Mouse (Mus musculus) E14TG2a.4 (cell line): ENCODE results near the gene Nol4l.

Source experiments
- H3K27me3 ChIP-seq: 2 replicates; pipeline ENCODE4 v1.6.1; 2014; ENCODE audit warnings: low read length, control low read depth; ENCODE audit not compliant: insufficient read depth
- H3K36me3 ChIP-seq: 2 replicates; pipeline ENCODE4 v1.6.1; 2014; ENCODE audit warnings: low read length, control low read depth; ENCODE audit not compliant: insufficient read depth
- H3K4me1 ChIP-seq: replicated peaks from 2 replicates; pipeline ENCODE4 v1.6.1; 2014; ENCODE audit warnings: low read depth, low read length, control low read depth
- H3K4me3 ChIP-seq: replicated peaks from 2 replicates; pipeline ENCODE4 v1.5.1; 2014; ENCODE audit warnings: mild to moderate bottlenecking, low read length
- H3K9me3 ChIP-seq: 2 replicates; pipeline ENCODE4 v1.6.1; 2014; ENCODE audit warnings: low read length, control low read depth
- CTCF ChIP-seq: conservative IDR thresholded peaks from 2 replicates; pipeline ENCODE4 v1.5.1; 2014; ENCODE audit warnings: low read length
- NANOG ChIP-seq: IDR thresholded peaks from 2 replicates; pipeline ENCODE4 v1.6.1; 2014; ENCODE audit warnings: borderline replicate concordance, low read length, mixed read lengths
- POU5F1 ChIP-seq: IDR thresholded peaks from 2 replicates; pipeline ENCODE4 v1.6.1; 2014; ENCODE audit warnings: low read length, borderline replicate concordance

Gene Nol4l

DNA sequence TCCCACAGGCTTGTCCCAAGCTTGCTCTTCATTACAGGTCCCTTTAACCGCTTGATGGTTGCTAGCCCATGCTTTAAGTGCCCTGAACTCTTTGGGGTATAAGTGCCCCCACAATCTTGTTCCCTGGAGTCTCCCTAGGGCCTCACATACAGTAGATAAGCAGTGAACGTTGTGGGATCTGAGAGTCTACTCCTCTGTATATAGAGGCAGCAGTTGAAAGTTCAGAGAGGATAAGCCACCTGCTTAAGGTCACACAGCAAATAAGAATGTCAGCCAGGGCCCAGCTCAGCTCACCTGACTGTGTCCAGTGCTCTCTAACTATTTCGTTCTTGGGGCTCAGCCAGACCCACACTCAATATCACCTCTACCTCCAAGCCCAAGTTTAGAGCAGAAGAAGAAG is 17.9 kb upstream of the Nol4l start:
- peaks cover 44% of the 10 kb centered on the region for H3K4me1 ChIP-seq
- H3K27me3 ChIP-seq = peaks cover 39% of the 10 kb centered on the region
- no peaks in the 10 kb centered on the region for H3K9me3 ChIP-seq
- no peaks in the 10 kb centered on the region for H3K36me3 ChIP-seq
- H3K4me3 ChIP-seq = no peak overlapping the region
- TF ChIP-seq NANOG (no peak), POU5F1 (no peak), CTCF (no peak)

- no peak for TF ChIP-seq CTCF
- TF ChIP-seq POU5F1 = no peak
- no peak for TF ChIP-seq NANOG
- Histone ChIP-seq H3K4me3 (no peak overlapping the region), H3K36me3 (no peaks in the 10 kb centered on the region), H3K4me1 (peaks cover 44% of the 10 kb centered on the region), H3K9me3 (no peaks in the 10 kb centered on the region), H3K27me3 (peaks cover 43% of the 10 kb centered on the region)
Observed at GRCm38 (mm10) chr2:153546972-153547371, 17.2 kb upstream of the Nol4l start.

DNA sequence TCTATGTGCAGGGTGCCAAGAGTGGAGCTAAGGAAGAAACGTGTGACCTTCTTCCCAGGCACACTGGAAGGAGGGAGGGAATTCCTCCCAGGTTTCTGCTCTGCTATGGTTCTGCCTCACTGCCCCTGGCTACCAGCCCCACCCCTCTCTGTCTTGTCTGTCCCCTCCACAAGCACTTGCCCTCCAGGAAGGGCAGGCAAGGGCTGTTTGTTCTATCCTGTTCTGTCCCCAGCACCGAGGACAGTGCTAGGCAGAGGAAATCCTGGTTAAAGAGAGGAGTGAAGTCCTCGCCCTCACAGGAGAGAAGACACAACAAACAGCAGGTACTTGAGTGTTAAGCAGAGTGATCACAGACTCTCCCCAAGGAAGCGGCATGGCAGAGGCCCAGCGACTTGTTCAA is 16.7 kb upstream of the Nol4l start:
- H3K4me3 ChIP-seq = no peak overlapping the region
- TF ChIP-seq CTCF (no peak), POU5F1 (no peak), NANOG (no peak)
- H3K4me1 ChIP-seq = peaks cover 48% of the 10 kb centered on the region
- no peaks in the 10 kb centered on the region for H3K9me3 ChIP-seq
- peaks cover 39% of the 10 kb centered on the region for H3K27me3 ChIP-seq
- H3K36me3 ChIP-seq = no peaks in the 10 kb centered on the region

GRCm38 (mm10) chr2:153544771-153545170 is 15.0 kb upstream of the Nol4l start:
- TF ChIP-seq NANOG (no peak), CTCF (no peak), POU5F1 (no peak)
- H3K4me1 ChIP-seq = peaks cover 61% of the 10 kb centered on the region
- H3K27me3 ChIP-seq = peaks cover 39% of the 10 kb centered on the region
- no peak overlapping the region for H3K4me3 ChIP-seq
- no peaks in the 10 kb centered on the region for H3K9me3 ChIP-seq
- no peaks in the 10 kb centered on the region for H3K36me3 ChIP-seq

- Histone ChIP-seq H3K36me3 (no peaks in the 10 kb centered on the region), H3K27me3 (peaks cover 39% of the 10 kb centered on the region), H3K4me1 (peaks cover 55% of the 10 kb centered on the region), H3K4me3 (no peak overlapping the region), H3K9me3 (no peaks in the 10 kb centered on the region)
- TF ChIP-seq CTCF (no peak), POU5F1 (no peak), NANOG (no peak)
Observed at GRCm38 (mm10) chr2:153543911-153544730, 14.3 kb upstream of the Nol4l start.

- peaks cover 39% of the 10 kb centered on the region for H3K27me3 ChIP-seq
- no peaks in the 10 kb centered on the region for H3K9me3 ChIP-seq
- H3K4me1 ChIP-seq = peaks cover 45% of the 10 kb centered on the region
- TF ChIP-seq POU5F1 = no peak
- TF ChIP-seq CTCF = no peak
- TF ChIP-seq NANOG = no peak
- no peaks in the 10 kb centered on the region for H3K36me3 ChIP-seq
- H3K4me3 ChIP-seq = no peak overlapping the region
Observed at GRCm38 (mm10) chr2:153542936-153543668, 13.3 kb upstream of the Nol4l start.

DNA sequence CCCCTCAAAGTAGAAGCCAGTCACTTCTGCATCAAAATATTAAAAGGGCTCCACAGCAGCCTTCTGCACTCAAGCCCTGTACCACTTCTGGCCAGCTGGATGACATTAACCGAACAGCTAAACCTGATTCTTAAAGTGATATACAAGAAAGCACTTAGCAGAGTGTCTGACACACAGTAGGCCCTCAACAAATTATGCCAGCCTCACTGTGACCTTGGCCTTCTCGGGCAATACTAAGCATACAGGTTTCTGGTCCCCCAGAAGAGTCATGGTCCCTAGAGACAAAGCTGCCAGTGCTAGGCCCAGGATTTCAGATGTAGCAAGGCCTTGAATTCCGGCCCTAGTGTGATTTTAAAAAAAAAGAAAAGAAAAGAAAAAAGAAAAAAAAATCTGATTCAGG is 9.1 kb upstream of the Nol4l start:
- H3K4me3 ChIP-seq = no peak overlapping the region
- TF ChIP-seq POU5F1 = no peak
- no peak for TF ChIP-seq CTCF
- no peak for TF ChIP-seq NANOG
- peaks cover 20% of the 10 kb centered on the region for H3K4me1 ChIP-seq
- H3K27me3 ChIP-seq = peaks cover 34% of the 10 kb centered on the region
- H3K9me3 ChIP-seq = peaks cover 3% of the 10 kb centered on the region; the same call in 1 of the 2 replicates
- no peaks in the 10 kb centered on the region for H3K36me3 ChIP-seq

- peaks cover 48% of the 10 kb centered on the region for H3K27me3 ChIP-seq
- TF ChIP-seq CTCF = 0 out of 2 replicates have a peak, but pooled peaks have one; percentile 17
- TF ChIP-seq NANOG = no peak
Observed at GRCm38 (mm10) chr2:153533981-153534380, 4.2 kb upstream of the Nol4l start.

More at GRCm38 (mm10) chr2:153533981-153534380, 4.2 kb upstream of the Nol4l start:
- no peaks in the 10 kb centered on the region for H3K36me3 ChIP-seq
- no peak overlapping the region for H3K4me3 ChIP-seq
- peaks cover 11% of the 10 kb centered on the region for H3K4me1 ChIP-seq
- H3K9me3 ChIP-seq = peaks cover 3% of the 10 kb centered on the region; the same call in 1 of the 2 replicates
